Mouse (Mus musculus): ENCODE measurements at regions not wholly inside any gene's neighbourhood (a gene's known extent, or its start where the extent isn't known, plus 50 kb on each side); places are given as distances from the start of the nearest gene placed in this dataset.

DNA sequence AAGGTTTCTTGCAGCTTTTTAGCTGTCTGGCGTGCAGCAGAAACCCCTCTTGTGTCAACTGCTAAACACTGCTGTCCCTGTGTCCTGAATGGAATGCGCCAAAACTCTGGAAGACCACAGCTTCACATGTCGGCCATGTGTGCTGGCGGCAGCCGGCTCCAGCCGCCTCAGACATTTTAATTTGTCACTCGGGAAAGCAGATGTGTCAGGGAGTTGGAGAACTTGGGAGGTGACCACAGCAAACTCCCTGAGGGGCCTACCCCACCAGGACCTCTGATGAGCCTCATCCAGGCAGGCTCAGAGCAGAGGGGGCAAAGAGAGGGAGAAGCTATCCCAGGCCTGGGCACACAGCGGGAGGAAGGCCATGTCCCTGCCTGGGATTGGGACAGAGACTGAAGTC, 118.3 kb upstream of the Satb2 start:
- TF ChIP-seq CTCF (IDR thresholded peaks at IDR 0.05; ENCODE audit: borderline replicate concordance, insufficient read depth, low read depth, low read length) (no peak), POLR2A (IDR thresholded peaks at IDR 0.05; ENCODE audit: borderline replicate concordance, insufficient read depth, low read length) (no peak)
